Mouse (Mus musculus) heart, postnatal 10 days (tissue): ENCODE results near the gene Peg10. TPM values are rescaled to one million over a fixed set of nuclear protein-coding genes. Genes with fewer than 3 reads are reported as not detected.

Source experiments
- DNase-seq, 2 experiments: peaks; one replicate each; pipeline ENCODE4 v3.0.0; 2021
- intact Hi-C: fragments of 180-260 bp; cut with DNase I; formaldehyde crosslinking; loops from one replicate; pipeline ENCODE4 v1.15.1; 2025
- total RNA-seq, 2 experiments: library from RNA; stranded (reverse); gene quantifications; 2 replicates each; pipeline ENCODE4 v1.2.3; 2021

Peg10 gene
- 1 to 10 TPM; 3.5 to 3.7 TPM for total RNA-seq

- intact Hi-C loops, result loop anchor here (5.0 kb wide), 3 partner anchors 145 to 635 kb away; partner anchors contain the start of genes Asb4 and Casd1
- peak; percentile 74 to 80 for DNase-seq
These were observed at the start of gene Peg10, which contains the start of gene Sgce for GRCm38 (mm10) chr6:4746696-4747439. TSS of gene Peg10 (plus strand) at chr6:4747306. TSS of gene Sgce (minus strand) at chr6:4747207.

- no peak for DNase-seq
- intact Hi-C loops, result no loop called here
These were observed 45.5 kb upstream of the Peg10 start for GRCm38 (mm10) chr6:4701641-4702040.

DNA sequence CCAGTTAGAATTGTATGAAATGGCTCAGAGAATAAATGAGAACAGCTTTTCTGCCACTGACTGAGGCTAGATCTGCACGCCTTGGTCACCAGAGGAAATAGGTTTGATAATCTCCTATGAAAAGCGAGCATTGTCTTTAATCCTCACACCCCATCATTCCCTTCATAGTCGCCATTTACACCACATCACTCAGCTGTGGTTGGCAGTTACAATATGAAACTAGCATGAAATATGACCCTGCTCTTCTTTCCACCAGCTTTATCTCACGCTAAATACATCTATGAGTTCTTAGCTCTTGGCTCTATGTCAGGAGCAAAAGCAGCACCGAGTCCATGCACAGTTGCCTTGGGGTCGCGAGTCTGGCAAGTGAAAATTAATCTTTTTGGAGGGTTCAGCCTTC is 43.2 kb upstream of the Peg10 start:
- no peak for DNase-seq
- intact Hi-C loops, result no loop called here

- intact Hi-C loops, result no loop called here
These were observed 40.7 kb upstream of the Peg10 start for GRCm38 (mm10) chr6:4706415-4706814.

GRCm38 (mm10) chr6:4708971-4709370 is 38.1 kb upstream of the Peg10 start:
- DNase-seq, result peak; percentile 42 to 55
- intact Hi-C loops, result no loop called here

More at GRCm38 (mm10) chr6:4706415-4706814, 40.7 kb upstream of the Peg10 start:
- DNase-seq, result no peak

DNA sequence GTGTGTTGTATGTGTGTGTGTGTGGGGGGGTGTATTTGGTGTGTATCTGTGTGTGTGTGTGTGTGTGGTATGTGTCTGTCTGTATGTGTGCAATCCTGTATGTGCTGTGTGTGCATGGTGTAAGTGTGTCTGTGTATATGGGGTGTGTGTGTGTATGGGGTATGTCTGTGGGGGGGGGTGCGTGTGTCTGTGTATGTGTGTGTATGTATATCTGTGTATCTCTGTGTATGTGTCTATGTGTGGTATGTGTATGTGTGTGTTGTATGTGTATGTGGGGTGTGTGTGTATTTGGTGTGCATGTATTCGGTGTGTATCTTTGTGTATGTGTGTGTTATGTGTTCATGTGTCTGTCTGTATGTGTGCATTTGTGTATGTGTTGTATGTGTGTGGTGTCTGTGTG is 30.9 kb upstream of the Peg10 start:
- intact Hi-C loops, result no loop called here
- no peak for DNase-seq

DNA sequence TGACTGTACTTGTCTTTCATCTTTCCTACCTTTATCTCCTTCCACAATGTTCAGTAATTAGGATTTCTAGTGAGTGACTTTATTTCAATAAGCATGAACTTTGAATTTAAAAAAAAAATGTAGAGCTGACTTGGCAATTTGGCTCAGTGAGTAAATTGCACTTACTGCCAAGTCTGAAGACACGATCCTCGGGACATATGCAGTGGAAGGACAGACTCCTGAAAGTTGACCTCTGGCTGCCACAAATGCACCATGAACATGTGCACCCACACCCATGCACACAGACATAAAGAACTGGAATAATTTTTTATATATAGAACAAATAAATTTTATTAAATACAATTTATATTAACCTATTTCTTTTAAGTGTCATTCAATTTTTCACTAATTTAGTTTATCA is 29.8 kb upstream of the Peg10 start:
- intact Hi-C loops, result no loop called here
- no peak for DNase-seq

DNA sequence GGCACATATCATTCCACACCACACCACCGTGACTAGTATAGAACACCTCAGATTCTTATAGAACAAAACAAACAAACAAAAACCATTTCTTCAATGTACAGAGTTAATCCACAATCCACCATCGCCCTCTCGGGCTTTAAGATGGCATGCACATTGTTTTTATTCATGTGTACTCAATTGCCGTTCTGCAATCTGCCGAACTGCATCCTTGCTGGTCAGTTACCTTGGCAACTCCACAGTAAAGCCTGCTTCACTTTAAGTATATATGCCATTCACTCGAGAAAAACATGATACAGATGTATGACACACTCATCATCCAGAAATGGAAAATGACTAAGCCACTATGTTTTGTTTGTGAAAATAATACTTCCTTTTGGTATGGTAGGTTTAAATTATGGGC is 25.0 kb upstream of the Peg10 start:
- intact Hi-C loops, result no loop called here

DNA sequence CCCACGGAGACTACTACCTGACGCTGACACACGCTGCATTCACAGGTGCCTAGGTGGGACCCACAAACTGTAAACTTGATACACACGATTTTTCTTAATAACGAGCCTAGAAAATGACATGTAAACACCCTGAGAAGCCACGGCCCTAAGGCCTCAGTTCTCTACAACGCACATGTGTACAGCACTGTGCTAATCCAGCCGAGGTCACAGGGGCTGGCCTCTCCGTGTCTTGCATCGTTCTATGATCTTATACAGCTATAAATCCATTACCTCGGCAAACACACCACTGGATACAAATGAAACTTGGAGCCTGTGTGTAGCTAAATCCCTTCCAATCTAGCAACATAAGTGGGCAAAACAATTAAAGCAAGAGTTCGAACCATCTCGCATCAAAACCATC is 24.4 kb upstream of the Peg10 start:
- intact Hi-C loops, result no loop called here
- DNase-seq, result no peak

More for the DNA sequence above, 25.0 kb upstream of the Peg10 start:
- no peak for DNase-seq

DNA sequence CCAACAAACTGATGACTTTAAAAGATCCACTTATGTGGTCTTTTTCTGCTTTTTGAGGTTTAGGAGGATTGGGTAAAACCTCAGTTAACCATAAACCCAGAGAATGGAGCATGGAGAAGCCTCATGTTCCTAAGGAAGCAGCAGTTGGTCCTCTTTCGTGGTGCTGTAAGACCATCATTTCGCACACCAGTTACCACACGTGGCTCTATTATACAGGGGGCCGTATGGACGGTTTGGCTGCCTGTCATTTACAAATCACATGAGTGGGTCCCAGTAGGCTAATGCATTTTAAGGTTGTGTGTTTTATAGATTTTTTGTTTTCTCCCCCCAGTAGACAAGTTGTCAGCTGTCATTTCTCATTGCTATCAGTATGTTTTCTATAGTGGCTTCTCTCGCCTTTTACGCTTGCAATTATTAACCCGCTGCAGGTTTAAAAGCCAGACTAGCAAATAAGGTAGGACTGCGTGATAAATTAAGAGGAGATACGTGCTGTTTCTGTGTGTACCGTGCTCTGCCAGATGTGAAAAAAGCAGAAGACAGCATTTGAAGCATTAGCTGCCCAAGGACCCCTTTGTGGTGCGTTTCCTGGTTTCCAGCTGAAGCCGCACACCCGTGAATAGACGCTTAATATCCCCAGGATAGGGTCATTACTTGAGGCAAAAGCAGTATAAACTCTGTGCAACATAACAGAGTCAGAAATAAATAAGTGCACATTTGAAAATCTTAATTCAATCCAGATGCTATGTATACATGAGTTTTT is 22.9 kb upstream of the Peg10 start:
- intact Hi-C loops, result no loop called here
- DNase-seq, result no peak

DNA sequence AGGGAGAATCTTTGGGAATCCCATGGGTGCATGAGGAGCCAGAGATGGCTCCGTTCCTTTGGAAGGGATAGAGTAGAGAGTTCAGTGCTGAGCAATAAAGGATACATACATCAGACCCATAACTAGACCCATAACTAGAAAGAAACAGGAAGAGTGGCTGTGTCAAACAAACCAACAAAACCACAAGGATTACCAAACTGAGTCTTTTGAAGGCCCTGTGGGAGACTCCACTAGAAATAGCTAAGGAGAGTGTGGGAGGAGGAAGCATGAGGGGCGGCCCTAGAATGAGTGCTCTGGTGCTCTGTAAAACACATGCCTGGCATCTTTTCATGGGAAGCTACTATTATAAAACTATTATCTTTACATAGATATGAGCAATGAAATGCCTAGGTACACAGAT is 18.8 kb upstream of the Peg10 start:
- no peak for DNase-seq
- intact Hi-C loops, result no loop called here

GRCm38 (mm10) chr6:4731675-4732074 is 15.4 kb upstream of the Peg10 start:
- intact Hi-C loops, result no loop called here
- no peak for DNase-seq

DNA sequence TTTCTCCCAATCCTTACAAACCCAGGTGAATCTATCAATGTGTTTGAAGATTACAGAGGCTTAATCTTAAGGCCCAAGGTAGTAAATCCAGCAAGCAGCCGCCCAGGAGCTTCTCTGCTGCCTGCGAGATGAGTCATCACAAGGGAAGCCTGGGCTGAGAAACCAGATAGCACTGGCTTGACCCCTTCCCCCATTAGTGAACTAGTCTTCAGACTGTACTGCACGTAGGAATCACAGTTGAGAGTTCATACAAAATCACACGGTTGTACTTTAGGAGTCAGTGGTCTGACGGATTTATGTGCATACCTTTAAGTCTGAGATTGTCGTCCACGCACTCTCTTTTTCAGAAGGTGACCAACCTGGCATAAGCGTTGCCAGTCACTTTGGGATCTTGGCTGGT is 13.9 kb upstream of the Peg10 start:
- intact Hi-C loops, result no loop called here
- no peak for DNase-seq

- no peak for DNase-seq
- intact Hi-C loops, result no loop called here
These were observed 10.7 kb upstream of the Peg10 start for GRCm38 (mm10) chr6:4736372-4736771.

GRCm38 (mm10) chr6:4738034-4738629 is 9.0 kb upstream of the Peg10 start:
- intact Hi-C loops, result no loop called here
- DNase-seq, result no peak

GRCm38 (mm10) chr6:4738717-4739116 is 8.4 kb upstream of the Peg10 start:
- intact Hi-C loops, result no loop called here
- no peak for DNase-seq

GRCm38 (mm10) chr6:4739522-4740355 is 7.4 kb upstream of the Peg10 start:
- DNase-seq, result no peak
- intact Hi-C loops, result no loop called here

DNA sequence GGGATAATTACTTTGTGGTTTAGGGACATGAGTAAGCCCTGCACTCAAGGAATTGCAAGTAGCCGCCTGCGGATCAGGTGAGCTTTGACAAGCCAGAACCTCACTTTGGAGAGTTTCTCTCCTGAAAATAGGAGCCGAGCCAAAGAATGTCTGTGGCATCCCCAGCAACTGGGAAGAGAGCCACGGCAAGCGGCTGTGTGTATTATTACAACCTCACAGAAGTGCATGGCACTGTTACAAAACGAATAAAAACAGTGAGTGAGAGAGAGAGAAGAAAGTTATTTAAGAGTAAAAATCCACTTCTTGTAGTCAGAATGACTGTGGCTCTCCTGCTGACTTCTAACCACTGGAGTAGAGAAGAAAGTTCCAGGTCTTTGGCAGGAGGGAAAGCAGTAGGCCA is 6.6 kb upstream of the Peg10 start:
- peak; percentile 79 to 82 for DNase-seq
- intact Hi-C loops, result no loop called here

DNA sequence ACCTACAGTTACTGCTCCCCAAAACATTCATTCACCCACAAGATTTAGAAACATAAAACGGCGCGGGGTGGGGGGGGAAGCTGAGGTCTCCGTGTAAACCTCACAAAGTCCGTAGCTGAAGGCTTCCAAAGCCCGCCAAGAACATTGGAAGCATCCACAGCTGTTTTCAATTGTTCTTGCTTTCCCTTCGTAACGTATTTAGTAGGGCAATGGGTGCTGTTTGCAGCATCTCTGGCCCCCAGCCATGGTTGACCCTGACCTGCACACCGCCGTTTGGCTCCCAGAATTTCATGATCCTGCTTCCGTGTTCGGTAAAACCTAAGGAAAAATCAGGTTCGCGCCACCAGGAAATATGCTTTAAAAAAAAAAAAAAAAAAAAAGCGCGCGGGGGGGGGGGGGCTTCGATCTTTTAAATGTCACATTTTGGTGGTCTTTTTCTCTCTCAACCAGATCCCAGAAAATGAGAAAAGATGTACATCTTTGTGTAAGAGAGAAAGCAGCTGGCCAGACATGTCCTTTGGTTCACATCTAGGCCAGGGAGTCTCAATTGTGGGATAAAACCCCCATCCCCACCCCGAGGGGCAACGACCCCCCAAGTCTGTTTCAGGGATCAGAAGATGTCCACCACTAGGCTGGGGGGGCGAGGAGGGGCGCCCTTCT is 940 bp upstream of the Peg10 start:
- DNase-seq, result peak; percentile 17 to 25
- intact Hi-C loops, result loop anchor here (5.0 kb wide), 3 partner anchors 144 to 636 kb away; partner anchors contain the start of genes Asb4 and Casd1
